Mouse (Mus musculus) megakaryocyte, adult 5-6 weeks (primary cell): ENCODE data around the gene Cenpf. TPM values are rescaled to one million over a fixed set of nuclear protein-coding genes. Genes with fewer than 3 reads are reported as not detected.
"Not testable (repeated sequence)": the region's sequence is repeated elsewhere in the genome, so short reads cannot be mapped to it uniquely, and the experiment has no call there.

Source experiments
- ATAC-seq: 2 replicates; pipeline ENCODE4 v1.8.0; 2016; ENCODE audit warnings: mild to moderate bottlenecking, inconsistent platforms; ENCODE audit not compliant: poor library complexity, severe bottlenecking
- total RNA-seq, 2 experiments: library from RNA; stranded (forward) in 1 of 2; stranded (reverse) in 1 of 2; fragments of 153-499, 151-499 nt in 1 of 2; fragments of 221-1000, 200-1000 nt in 1 of 2; gene quantifications; 2 replicates each; pipeline versions ENCODE4 v1.2.3 to v1.2.4; 2015 to 2017

Cenpf gene
- total RNA-seq, 2 experiments from 2014 or later, result 40.5 to 47.4 TPM

DNA sequence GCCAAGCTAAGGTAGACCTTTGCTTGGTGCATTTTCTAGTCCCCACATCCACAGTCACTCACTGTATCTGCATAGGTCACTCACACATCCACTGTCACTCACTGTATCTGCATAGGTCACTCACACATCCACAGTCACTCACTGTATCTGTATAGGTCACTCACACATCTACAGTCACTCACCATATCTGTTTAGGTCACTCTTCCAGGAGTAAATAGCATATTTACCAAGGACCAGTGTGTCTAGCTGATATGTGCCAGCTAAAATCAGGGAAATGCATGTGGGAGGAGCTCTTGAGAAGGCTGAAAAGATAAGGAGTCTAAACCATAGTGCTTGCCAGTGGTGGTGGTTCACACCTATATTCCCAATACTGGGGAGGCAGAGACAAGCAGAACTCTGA is 7.4 kb upstream of the Cenpf start:
- no peak for ATAC-seq

DNA sequence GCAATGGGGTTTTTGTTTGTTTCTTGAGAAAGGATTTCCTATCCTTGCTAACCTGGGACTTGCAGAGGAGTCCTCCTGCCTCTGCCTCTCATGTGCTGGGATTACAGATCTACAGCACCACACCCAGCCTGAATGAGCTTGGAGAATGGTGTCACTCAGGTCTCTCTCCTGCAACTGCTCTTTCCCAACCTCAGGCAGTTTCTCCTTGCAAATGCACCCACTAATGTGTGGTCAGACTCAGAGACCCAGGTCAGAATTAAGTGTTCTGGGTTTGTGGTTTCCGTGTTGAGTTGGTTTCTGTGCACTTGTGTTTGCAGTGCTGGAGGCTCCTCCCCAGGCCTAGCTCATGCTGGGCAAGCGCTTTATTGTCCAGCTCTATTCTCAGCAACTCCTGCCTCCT is 6.5 kb upstream of the Cenpf start:
- ATAC-seq, result 0 out of 2 replicates have a peak, but pooled peaks have one; percentile 18

DNA sequence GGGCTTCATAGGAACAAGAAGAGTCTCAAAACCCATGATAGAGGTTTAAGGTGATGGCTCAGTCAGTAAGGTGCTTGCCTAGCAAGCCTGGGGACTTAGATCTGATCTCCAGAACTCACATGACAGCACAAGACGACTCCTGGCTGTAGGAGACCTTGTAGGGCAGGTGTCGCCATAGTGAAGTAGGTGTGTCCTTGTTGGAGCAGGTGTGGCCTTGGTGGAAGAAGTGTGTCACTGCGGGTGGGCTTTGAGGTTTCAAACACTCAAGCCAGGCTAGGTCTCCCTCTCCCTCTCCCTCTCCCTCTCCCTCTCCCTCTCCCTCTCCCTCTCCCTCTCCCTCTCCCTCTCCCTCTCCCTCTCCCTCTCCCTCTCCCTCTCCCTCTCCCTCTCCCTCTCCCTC is 4.6 kb upstream of the Cenpf start:
- not testable (repeated sequence) for ATAC-seq

DNA sequence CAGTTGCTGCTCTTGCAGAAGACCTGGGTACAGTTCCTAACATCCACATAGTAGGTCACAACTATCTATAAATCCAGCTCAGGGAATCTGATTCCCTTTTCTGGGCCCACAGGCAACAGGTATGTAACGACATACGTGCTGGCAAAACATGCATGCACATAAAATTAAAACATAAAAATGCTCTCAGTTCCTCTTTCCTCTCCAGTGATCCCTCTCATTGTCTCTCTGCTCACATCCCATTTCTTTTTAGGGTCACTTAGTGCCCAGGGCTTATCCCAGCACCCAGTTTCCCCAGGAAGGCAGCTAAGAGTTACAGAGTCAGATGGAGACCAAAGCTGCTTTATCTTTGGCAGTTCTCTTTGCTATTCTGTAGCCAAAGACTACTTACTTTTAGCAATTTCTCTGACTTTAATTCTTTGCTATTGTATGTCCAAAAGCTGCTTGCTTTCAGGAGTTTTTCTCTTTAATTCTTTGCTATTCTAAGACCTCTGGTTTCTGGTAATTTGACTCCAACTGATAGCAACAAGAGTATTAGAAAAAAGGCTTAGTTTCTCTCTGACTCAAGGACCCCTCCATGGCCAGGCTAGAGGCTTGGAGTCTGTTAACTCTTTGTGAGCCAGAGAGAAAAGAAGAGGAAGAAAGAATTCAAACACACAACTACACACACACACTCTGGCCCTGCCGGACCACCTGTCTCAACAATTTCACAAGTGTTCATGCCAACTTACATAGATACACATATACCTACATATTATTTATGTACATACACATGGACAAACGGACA is 1.4 kb upstream of the Cenpf start:
- ATAC-seq, result no peak

DNA sequence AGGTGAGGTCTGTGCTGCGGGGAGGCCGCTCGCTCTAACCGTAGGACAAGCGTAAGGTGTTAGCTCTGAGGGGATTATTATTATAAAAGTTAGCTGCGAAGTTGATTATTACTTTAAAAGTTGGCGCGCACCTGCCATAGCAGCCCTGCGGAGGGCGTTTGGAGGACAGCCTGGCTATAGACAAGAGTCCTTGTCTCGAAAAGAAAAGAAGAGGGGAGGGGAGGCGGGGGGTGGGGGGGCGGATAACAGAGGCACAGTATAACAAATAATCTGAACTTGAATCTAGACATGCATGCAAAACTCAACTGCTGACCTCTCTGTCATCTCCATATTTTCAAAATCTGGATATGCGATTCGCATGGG is 483 bp upstream of the Cenpf start:
- no peak for ATAC-seq

DNA sequence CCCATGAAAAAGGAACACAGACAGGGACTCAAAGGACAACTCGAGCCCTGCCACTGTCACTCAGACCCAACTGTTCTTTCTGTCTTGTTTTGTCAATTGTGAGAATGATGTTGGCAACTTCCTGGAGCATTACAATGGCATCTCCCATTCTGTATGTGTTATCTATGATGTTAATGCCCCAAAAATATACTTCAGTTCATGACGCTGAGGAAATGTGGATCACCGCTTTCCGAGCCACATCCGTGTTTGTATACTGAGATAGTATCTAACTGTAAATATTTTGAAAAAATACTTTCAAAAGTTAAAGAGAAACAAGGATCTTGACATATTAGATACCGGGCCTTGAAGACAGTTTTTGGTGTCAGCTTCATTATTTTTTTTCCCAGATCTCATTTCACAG is 1.9 kb downstream of the Cenpf start:
- no peak for ATAC-seq

DNA sequence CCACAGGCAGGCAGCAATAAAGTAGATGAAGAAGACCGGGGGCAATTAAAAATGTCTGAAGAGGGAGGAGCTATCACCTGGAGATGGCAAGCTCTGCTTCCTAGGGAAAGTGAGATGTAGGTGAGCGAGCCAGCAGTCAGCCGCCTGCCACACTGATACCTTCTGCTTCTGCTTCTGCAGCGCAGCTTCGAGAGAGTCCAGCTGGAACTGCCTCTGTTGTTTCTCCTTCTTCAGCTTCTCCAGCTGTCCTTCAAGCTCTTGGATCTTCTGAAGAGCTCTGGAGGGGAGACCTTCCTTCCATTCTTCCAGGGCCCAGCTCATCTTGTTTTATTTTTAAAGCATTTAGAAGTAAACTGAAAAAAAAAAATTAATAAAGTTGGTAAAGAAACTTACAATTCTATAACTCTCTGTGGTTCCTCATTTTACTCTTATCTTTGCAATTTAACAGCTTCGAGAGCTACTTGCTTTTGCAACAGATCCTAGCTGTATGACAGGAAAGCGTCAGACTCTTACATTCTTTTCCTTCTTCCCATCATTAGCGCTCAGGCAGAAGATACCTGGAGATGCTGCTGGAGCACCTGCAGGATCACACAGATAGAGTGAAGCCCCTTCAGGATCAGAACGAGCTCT is 3.0 kb downstream of the Cenpf start:
- ATAC-seq, result no peak

DNA sequence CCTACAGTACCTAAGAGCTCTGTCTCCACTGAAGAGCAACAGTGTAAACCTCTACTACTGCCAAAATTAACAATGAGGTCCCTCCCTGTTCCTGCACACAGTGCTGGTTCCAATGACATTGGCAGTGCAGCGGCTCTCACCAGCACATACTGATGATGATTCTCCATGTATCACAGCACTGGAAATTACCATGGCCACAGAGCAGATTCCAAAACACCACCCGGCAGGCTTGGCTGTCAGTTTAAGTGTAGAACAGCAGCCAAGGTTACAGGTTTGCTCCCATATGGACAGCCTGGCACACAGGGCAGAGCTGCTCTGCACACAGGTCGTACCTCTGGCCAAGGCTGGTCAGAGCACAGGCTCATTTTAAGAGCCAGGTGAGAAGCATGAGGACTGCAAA is 8.3 kb downstream of the Cenpf start:
- no peak for ATAC-seq

DNA sequence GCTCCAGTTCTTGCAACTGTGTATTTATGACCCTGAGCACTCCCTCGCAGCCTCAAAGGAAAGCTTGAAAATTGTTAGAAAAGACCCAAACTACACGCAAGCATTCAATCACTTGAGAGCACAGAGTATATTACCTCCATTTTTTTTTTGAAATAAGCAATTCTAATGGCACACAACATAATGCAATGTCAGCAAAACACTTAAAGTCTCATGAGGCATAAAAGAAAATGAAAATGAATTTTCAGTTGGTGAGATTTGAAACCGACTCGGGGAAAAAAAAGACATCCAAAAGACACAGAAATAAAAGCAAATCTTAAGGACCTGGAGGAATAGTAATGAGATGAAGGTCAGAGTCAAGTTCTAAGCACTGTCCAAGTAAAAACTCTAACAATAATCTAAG is 11.9 kb downstream of the Cenpf start:
- ATAC-seq, result no peak

DNA sequence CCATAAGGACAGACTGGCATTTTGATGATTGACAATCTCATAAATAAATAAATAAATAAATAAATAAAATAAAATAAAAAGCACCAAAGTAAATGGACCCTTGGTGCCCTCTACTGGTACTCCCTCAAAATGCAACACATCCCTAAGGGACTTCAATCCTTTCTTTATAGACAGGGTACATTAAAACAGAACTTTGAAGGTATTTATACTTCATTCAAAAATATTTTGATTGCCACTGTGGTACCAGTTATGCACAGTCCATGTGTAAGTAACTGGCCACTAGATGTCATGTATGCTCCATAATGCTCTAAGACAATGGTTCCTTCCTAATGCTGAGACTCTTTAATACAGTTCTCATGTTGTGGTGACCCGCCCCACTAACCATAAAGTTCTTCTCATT is 12.5 kb downstream of the Cenpf start:
- ATAC-seq, result no peak

DNA sequence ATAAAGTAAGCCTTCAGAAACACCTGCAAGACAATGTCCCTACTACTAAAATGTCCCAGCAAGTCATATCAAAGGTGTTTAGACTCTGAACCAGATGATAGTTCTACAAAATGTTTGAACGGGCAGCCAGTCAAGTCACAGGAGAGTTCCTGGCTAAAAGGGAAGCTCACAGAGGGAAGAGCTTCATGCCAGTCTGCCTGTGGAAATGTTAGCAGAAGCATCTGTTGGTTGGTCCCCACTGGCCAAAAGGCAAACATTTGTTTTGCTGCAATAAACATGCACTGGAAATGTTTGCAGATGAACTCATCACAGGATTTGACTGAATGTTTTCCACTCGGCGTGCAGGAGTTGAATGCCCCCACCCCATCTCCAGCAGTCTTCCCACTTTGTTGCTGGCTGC is 21.9 kb downstream of the Cenpf start:
- ATAC-seq, result no peak

DNA sequence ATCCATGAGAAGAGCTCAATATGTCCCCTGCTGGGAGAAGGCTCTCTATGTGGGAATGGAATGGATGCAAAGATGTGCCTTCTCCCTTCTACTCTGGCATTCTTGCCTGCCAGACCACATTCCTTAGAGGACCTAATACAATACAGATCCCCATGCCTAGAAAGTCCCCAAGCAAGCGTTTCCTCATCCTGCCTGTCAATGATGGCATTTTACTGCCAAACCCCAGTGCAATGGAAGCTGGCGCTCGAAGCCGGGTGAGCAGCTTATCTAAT is 23.1 kb downstream of the Cenpf start:
- no peak for ATAC-seq

DNA sequence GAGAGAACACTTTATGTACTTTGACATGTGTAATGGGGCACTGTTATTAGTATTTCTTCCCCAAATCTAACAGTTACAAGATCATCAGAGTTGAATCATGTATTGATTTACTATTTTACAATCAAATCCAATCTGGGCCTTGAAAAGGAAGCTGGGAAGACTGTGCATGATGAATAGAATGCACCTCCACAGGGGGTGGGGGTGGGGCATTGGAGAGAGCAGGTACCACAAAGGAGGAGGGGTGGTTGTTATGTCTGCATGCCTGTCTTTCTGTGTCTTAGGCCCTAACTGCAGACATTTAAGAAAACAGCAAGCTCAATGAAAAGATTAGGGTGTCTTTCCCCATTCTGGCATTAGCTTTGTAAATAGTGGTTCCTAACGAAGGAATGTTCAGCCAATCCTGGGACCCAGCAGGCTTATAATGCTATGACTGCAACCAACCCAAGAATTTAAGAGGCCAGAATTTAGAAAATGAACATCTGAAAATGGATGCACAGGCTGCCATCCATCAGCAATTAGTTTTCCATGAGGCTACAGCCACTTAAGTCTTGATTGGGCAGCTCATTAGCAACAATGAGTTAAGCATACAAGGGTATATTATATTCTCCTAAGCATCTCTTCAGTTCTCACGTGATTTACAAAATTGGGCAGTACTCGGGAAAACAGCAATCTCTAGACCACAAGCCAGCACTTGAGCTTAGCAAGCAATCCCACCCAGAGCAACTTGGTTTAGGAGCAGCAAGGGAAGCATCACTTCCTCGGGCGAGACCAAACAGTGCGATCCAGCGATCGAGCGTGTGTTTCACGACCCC is 23.6 kb downstream of the Cenpf start:
- no peak for ATAC-seq

DNA sequence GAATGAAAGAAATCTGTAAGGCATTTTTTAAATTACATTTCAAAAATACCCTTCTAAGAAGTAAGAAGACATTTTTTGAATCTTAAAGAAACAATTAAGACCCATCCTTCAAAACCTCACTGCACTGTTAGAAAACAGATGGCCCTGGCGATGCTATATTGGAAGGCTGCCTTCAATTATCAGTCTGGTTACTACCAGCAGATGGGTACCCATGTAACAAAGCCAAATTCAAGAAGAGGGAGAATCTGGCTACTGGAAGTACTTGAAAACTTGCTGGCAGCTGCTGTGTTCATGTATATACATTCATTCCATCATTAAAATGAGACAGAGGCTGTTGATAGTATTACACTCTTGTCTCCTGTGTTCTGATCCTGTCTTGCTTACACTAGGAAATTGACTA is 24.4 kb downstream of the Cenpf start:
- no peak for ATAC-seq

DNA sequence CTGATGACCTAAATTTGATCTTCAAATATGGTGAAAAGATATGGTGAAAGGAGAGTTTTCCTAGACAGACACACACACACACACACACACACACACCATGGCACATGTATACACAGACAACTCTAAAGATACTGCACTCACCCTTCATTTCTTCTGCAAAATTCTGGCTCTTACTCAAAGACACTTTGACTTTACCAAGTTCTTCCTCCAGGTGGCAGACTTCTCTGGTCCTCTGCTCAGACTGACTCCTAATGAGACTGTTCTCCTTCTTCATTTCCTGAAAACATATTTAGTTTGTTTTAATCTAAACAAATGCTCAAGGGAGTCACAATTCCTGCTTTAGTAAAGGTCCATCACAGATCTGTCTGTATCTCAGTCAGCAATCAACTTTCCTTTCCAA is 26.0 kb downstream of the Cenpf start:
- ATAC-seq, result 0 out of 2 replicates have a peak, but pooled peaks have one; percentile 43

DNA sequence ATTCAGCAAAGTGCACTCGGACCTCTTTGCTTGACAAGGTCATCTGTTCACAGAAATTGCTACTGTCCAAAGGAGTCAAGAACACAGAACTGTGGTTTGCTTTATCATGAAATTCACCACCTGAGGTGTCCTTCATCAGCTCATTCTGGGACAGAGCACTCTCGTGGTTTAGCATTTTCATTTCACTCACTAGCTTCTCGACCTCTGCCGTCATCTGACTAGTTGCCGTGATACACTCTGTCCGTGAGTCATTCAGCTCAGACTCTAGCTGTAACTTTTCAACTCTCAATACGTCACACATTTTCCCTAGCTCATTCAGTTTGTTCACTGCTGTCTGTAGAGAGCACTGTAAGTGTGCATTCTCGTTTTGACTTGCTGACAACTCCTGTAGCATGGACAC is 30.5 kb downstream of the Cenpf start:
- no peak for ATAC-seq

DNA sequence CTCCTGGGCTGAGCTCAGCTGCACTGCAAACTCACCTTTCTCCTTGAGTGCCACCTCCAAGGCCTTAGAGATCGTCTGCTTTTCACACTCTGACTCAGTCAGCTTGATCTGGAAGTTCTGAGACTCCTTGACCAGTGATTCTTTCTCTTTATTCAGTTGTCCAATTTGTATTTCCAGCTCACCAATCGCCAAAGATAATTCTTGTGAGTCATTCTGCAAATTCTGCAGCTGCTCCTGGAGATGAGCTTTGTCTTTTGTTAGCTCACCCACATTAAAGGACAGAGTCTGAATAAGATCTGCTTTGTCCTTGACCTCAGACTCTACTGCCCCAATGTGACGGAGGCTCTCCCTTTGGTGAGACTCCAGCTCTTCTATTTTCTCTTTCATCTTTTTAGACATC is 34.1 kb downstream of the Cenpf start:
- no peak for ATAC-seq

DNA sequence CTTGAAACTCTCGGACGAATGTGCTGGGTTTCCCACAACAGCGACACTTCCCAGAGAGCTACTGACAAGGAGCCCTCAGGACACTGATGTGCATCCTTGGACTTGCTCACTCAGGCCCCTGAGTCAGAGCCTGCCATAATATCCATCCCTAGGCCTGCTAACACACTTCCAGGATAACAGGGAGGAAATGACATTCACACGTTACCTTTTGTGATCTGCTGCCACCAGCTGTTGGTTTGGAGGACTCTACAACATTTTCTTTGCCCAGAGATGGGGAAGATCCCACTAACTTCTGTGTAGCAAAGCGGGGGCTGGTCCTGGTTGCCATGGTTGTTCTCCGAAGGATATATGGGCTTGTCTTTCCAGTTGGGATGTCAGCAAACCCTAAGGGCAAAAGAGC is 41.3 kb downstream of the Cenpf start:
- ATAC-seq, result no peak

DNA sequence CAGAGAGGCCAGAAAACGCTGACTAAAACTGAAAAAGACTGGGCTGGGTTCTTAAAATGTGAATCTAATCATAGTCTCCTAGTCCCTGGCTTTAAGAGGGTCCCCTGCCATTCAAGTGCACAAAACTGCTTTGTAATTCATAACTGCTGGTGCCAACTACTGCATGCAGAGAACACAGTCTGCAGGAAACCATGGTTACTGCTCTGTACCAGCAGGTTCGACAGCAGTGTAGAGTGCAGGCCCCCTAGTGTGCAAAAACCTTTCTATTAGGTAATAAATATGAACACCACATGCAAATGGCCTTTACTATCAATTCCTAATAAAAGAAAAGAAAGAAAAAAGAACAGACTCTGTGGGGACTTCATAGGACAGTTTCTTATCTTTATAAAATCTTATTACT is 42.5 kb downstream of the Cenpf start:
- no peak for ATAC-seq

DNA sequence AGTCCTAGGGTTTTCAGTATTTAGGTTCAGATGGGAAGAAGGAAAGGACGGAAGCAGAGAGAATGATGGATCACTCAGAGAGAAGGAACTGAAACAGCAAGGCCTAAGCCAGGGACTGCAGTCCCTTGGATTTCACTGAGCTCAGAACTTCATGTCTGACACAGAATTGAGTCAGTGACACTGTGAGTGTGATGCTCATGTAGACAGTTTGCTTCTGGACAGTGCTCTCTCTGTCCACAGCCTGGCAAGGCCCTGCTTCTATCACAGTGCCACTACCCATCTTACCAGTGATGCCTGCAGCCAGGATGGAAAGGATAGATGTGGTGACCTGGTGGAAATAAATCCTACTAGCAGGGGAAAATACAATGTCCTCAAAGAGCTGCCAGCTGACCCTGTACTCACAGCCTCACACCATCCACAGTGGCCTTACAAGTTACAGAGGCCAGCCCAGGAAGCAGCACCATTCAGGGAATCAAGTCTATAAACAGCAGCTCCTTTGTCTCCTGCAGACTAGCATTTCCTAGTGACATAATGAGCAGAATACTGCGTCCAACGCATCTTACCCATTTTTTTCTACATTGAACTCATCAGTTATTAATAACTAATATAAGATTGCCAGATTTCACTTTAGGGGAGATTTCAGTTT is 43.1 kb downstream of the Cenpf start:
- no peak for ATAC-seq

DNA sequence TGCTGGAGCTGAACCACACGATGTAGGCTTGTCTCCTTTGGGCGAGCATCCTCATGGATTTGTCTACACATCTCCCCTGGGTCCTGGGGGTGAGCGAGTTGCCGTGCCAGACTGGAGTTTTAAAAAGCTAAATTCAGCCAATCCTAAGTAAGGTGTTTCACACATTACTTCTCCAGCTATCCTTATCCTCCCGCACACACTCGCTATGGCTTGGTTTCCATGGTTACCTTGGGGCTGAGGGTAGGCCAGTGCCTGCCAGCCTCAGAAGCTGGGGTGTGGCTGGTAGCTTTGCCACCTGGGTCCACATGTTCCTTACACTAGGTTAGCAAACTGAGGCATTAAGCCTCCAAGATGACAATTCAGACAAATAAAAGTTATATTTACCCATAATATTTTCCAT is 48.3 kb downstream of the Cenpf start:
- ATAC-seq, result no peak

DNA sequence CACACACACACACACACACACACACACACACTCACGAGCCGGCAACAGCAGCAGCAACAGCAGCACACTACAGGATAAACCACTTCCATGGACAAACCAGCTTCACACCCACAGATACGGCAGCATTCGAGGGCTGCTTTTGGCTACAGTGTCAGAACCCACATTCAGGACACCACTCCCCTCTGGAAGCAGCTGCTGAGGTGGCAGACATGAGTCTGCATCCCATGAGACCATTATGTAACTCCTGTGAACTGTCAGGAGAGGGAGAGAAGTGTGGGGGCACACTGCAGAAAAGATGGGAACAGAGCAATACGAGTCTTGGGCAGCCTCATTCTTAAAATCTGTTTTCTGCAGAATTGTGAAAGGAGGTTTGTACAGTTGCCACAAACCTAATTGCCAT is 54.1 kb downstream of the Cenpf start:
- no peak for ATAC-seq
